Mouse (Mus musculus) CH12.LX (cell line): ENCODE results near the gene Rora. TPM values are rescaled to one million over a fixed set of nuclear protein-coding genes. Genes with fewer than 3 reads are reported as not detected.

ENCODE experiments used
- DNase-seq: peaks from one replicate; pipeline ENCODE4 v3.0.0-alpha.2; 2013; ENCODE audit errors: extremely low read depth
- H3K27ac ChIP-seq: 2 replicates; pipeline ENCODE4 v1.5.1; 2012; ENCODE audit warnings: low read depth, mild to moderate bottlenecking, control low read depth, moderate library complexity; ENCODE audit not compliant: insufficient read depth
- H3K27me3 ChIP-seq: replicated peaks from 2 replicates; pipeline ENCODE3; 2012; ENCODE audit warnings: inconsistent platforms
- H3K36me3 ChIP-seq, 2 experiments: replicated peaks in 1 of 2; 2 replicates each; pipeline versions ENCODE3 to v1.6.1; 2012; ENCODE audit warnings: inconsistent platforms in 1 of 2, low read length in 1 of 2, mild to moderate bottlenecking in 1 of 2, mixed read lengths in 1 of 2, moderate library complexity in 1 of 2; ENCODE audit not compliant: control insufficient read depth in 1 of 2, insufficient read depth in 1 of 2
- H3K4me1 ChIP-seq, 2 experiments: 2 replicates each; pipeline ENCODE4 v1.6.1; 2012; ENCODE audit warnings: inconsistent platforms in 1 of 2, moderate library complexity in 1 of 2; ENCODE audit not compliant: insufficient read depth in 2 of 2, control insufficient read depth in 1 of 2
- H3K4me2 ChIP-seq: 2 replicates; pipeline ENCODE4 v1.6.1; 2012; ENCODE audit warnings: low read depth, mild to moderate bottlenecking, control low read depth; ENCODE audit not compliant: poor library complexity, insufficient read depth, severe bottlenecking
- H3K4me3 ChIP-seq, 3 experiments: fragments of 150-350 bp in 1 of 3; sonication (generic) in 1 of 3; replicated peaks in 1 of 3; 2 replicates each; pipeline versions ENCODE3 to v1.5.1; 2011 to 2012; ENCODE audit warnings: low read depth in 2 of 3, low read length in 2 of 3, mild to moderate bottlenecking in 2 of 3, moderate library complexity in 2 of 3, control low read depth in 1 of 3, improper control_type of control experiment in 1 of 3, inconsistent platforms in 1 of 3, mixed read lengths in 1 of 3; ENCODE audit not compliant: poor library complexity in 1 of 3
- H3K79me2 ChIP-seq: replicated peaks from 2 replicates; pipeline ENCODE4 v1.6.1; 2012; ENCODE audit warnings: mild to moderate bottlenecking, moderate library complexity; ENCODE audit not compliant: control insufficient read depth, poor library complexity, insufficient read depth, severe bottlenecking; ENCODE audit errors: extremely low read depth
- H3K9ac ChIP-seq: 2 replicates; pipeline ENCODE4 v1.6.1; 2012; ENCODE audit warnings: low read depth, mild to moderate bottlenecking, control low read depth, moderate library complexity; ENCODE audit not compliant: insufficient read depth
- H3K9me3 ChIP-seq: replicated peaks from 2 replicates; pipeline ENCODE3; 2012; ENCODE audit warnings: low read length, inconsistent platforms, mixed read lengths
- BHLHE40 ChIP-seq: IDR thresholded peaks from 2 replicates; pipeline ENCODE4 v1.6.1; 2011; ENCODE audit warnings: mild to moderate bottlenecking, low read depth, low read length, improper control_type of control experiment
- CHD2 ChIP-seq: IDR thresholded peaks from 2 replicates; pipeline ENCODE4 v1.6.1; 2011; ENCODE audit warnings: low read length, improper control_type of control experiment
- CTCF ChIP-seq, 2 experiments: IDR thresholded peaks in 1 of 2; conservative IDR thresholded peaks in 1 of 2; 2 replicates each; pipeline ENCODE4 v1.5.1; 2011 to 2012; ENCODE audit warnings: low read depth in 2 of 2, low read length in 2 of 2, improper control_type of control experiment in 1 of 2, inconsistent platforms in 1 of 2, mild to moderate bottlenecking in 1 of 2, moderate library complexity in 1 of 2
- ETS1 ChIP-seq: conservative IDR thresholded peaks from 2 replicates; pipeline ENCODE4 v1.6.1; 2012; ENCODE audit warnings: low read depth, mild to moderate bottlenecking, inconsistent platforms, low read length, improper control_type of control experiment, moderate library complexity
- GABPA ChIP-seq: IDR thresholded peaks from 2 replicates; pipeline ENCODE4 v1.6.1; 2012; ENCODE audit warnings: low read depth, low read length, improper control_type of control experiment, inconsistent platforms; ENCODE audit not compliant: insufficient replicate concordance
- IRF4 ChIP-seq: IDR thresholded peaks from 2 replicates; pipeline ENCODE4 v1.6.1; 2014; ENCODE audit warnings: low read depth, mild to moderate bottlenecking, inconsistent platforms, low read length, improper control_type of control experiment
- JUN ChIP-seq: IDR thresholded peaks from 2 replicates; pipeline ENCODE4 v1.6.1; 2011; ENCODE audit warnings: low read depth, mild to moderate bottlenecking, low read length, improper control_type of control experiment, moderate library complexity; ENCODE audit not compliant: insufficient read depth
- MAFK ChIP-seq: IDR thresholded peaks from 2 replicates; pipeline ENCODE4 v1.6.1; 2011; ENCODE audit warnings: low read length, improper control_type of control experiment; ENCODE audit not compliant: insufficient replicate concordance
- NELFE ChIP-seq: IDR thresholded peaks from 2 replicates; pipeline ENCODE4 v1.6.1; 2011; ENCODE audit warnings: low read depth, low read length, improper control_type of control experiment
- RAD21 ChIP-seq: IDR thresholded peaks from 2 replicates; pipeline ENCODE4 v1.6.1; 2011; ENCODE audit warnings: low read depth, mild to moderate bottlenecking, low read length, improper control_type of control experiment, moderate library complexity
- RCOR1 ChIP-seq: conservative IDR thresholded peaks from 2 replicates; pipeline ENCODE4 v1.6.1; 2012; ENCODE audit warnings: low read depth, mild to moderate bottlenecking, inconsistent platforms, low read length, improper control_type of control experiment
- SIN3A ChIP-seq: IDR thresholded peaks from 2 replicates; pipeline ENCODE4 v1.6.1; 2012; ENCODE audit warnings: low read length, improper control_type of control experiment, inconsistent platforms
- SMC3 ChIP-seq: IDR thresholded peaks from 2 replicates; pipeline ENCODE4 v1.6.1; 2011; ENCODE audit warnings: low read depth, low read length, improper control_type of control experiment
- TCF12 ChIP-seq: IDR thresholded peaks from 2 replicates; pipeline ENCODE4 v1.6.1; 2014; ENCODE audit warnings: low read depth, mild to moderate bottlenecking, inconsistent platforms, low read length, improper control_type of control experiment
- UBTF ChIP-seq: IDR thresholded peaks from 2 replicates; pipeline ENCODE4 v1.6.1; 2012; ENCODE audit warnings: low read depth, mild to moderate bottlenecking, inconsistent platforms, low read length, improper control_type of control experiment, moderate library complexity
- USF1 ChIP-seq: IDR thresholded peaks from 2 replicates; pipeline ENCODE4 v1.6.1; 2014; ENCODE audit warnings: low read depth, mild to moderate bottlenecking, inconsistent platforms, low read length, improper control_type of control experiment
- dilution Hi-C: fragments of 300-500 bp; cut with MboI; formaldehyde crosslinking; loops from 2 replicates; pipeline ENCODE4 v1.14.3; 2020; ENCODE audit warnings: low sequenced_read_pairs; ENCODE audit not compliant: extremely low pct_unique_long_range_greater_than_20kb, extremely low pct_ligation_motif_present
- in situ Hi-C: fragments of 300-500 bp; cut with MboI; formaldehyde crosslinking; loops from 3 replicates; pipeline ENCODE4 v1.14.3; 2019; ENCODE audit warnings: low sequenced_read_pairs, low pct_ligation_motif_present, low pct_unique_long_range_greater_than_20kb, mixed read lengths
- polyA plus RNA-seq: library from polyadenylated mRNA; unstranded; fragments of >175 nt; gene quantifications from 2 replicates; pipeline ENCODE4 v1.2.1, GENCODE M21; 2012; ENCODE audit warnings: low read depth; ENCODE audit not compliant: insufficient read length
- total RNA-seq, 2 experiments: library from RNA; depleted of rRNA; stranded (reverse); fragments of 300-350 nt in 1 of 2; fragments of >200 nt in 1 of 2; gene quantifications; 2 replicates each; pipeline ENCODE4 v1.2.3; 2012 to 2014

Gene Rora
- total and polyA plus RNA-seq, 3 experiments: 0.36 to 0.66 (median 0.64) TPM

DNA sequence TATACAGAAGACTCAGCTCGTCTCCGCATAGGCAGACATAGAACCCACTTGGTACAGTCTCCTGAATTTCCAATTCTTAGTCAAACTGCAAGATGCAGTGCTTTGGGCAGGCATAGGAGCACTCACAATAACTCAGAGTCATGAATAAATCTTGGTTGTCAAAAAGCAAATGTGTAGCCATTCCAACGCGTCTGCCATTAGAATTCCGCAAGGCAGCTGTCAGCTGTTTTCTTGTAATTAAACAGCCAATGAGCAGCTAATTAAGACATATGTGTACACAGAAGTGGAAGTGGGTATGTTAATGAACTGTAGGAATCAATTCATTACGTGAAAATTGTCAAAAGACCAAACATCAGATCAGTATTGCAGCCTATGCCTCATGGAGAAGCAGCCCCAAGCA is 700.6 kb downstream of the Rora start:
- Histone ChIP-seq H3K9ac (no peak overlapping the region), H3K27ac (no peak overlapping the region), H3K4me1 (peaks cover 6 to 36% of the 10 kb centered on the region in 2 experiments; a peak in 3 of 4 replicates), H3K36me3 (no peaks in the 10 kb centered on the region), H3K4me3 (no peak overlapping the region), H3K79me2 (no peaks in the 10 kb centered on the region), H3K9me3 (no peaks in the 10 kb centered on the region), H3K4me2 (no peak overlapping the region), H3K27me3 (no peaks in the 10 kb centered on the region)
- TF ChIP-seq JUN: no peak
- in situ Hi-C loops (no loop called here), dilution Hi-C loops (no loop called here)
- DNase-seq: no peak

DNA sequence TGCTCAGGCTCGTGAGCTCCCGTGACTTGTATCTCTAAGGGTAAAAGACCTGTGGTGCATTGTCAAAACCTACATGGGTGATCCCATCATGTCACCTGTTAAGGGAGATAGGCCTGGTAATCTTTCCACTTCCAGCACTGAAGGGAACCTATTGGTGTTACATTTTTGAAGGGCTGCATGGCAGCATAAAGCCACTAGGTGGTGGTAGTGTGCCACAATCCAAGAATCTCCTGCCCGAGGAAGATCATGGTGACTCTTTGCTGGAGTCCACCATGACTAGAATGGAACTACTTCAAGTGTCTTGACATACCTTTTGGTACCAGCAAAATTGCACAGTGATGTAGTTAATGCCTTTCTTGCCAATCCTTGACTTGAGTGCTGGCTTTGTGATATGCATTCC is 704.2 kb downstream of the Rora start:
- no peak overlapping the region for H3K4me3 ChIP-seq
- in situ Hi-C loops (no loop called here), dilution Hi-C loops (no loop called here)
- no peak overlapping the region for H3K9ac ChIP-seq
- no peaks in the 10 kb centered on the region for H3K27me3 ChIP-seq
- DNase-seq: peak; percentile 66
- H3K9me3 ChIP-seq: no peaks in the 10 kb centered on the region
- no peaks in the 10 kb centered on the region for H3K79me2 ChIP-seq
- peaks cover 0 to 9% of the 10 kb centered on the region in 2 experiments; a peak in 1 of 4 replicates for H3K4me1 ChIP-seq
- no peak overlapping the region for H3K4me2 ChIP-seq
- H3K36me3 ChIP-seq: peaks cover 0 to 2% of the 10 kb centered on the region in 2 experiments
- TF ChIP-seq RAD21 (peak; percentile 93), CTCF (conservative IDR thresholded peaks at IDR 0.05 in 1 of 2, IDR thresholded peaks at IDR 0.05 in 1 of 2; ENCODE audit: low read depth in 2 of 2, low read length in 2 of 2) (peak; percentile 93 to 95), IRF4 (no peak), SMC3 (peak; percentile 84)
- TF ChIP-seq, all 38 proteins: peak for 3
- no peak overlapping the region for H3K27ac ChIP-seq

DNA sequence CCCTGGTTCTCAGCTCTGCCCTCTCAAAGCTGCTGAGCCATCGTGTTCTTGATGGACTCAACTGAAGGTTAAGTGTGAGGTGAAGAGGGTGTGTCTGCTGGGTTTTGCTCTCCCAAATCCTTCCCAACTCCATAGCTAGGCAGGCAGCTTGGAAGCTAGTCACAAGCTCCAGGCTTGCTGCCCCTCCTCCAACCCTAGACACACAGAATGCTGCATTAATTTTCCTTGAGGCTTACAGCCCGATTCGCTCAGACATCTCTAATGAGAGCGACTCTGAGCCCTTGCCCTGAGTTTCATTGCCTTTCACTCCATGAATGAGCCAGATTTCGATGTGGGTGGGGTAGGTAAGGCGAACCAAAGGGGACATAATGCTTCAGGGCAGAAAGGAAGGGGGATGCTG is 705.2 kb downstream of the Rora start:
- dilution Hi-C loops: no loop called here

More for the DNA sequence above, 705.2 kb downstream of the Rora start:
- Histone ChIP-seq H3K27me3 (no peaks in the 10 kb centered on the region), H3K4me2 (no peak overlapping the region), H3K9me3 (no peaks in the 10 kb centered on the region), H3K27ac (no peak overlapping the region), H3K79me2 (no peaks in the 10 kb centered on the region), H3K4me1 (peaks cover 0 to 3% of the 10 kb centered on the region in 2 experiments; a peak in 1 of 4 replicates), H3K4me3 (no peak overlapping the region), H3K9ac (no peak overlapping the region), H3K36me3 (peaks cover 0 to 2% of the 10 kb centered on the region in 2 experiments)
- in situ Hi-C loops: no loop called here
- DNase-seq: no peak
- TF ChIP-seq CTCF (conservative IDR thresholded peaks at IDR 0.05 in 1 of 2, IDR thresholded peaks at IDR 0.05 in 1 of 2; ENCODE audit: low read depth in 2 of 2, low read length in 2 of 2) (no peak), CHD2 (no peak), RCOR1 (no peak), UBTF (no peak), RAD21 (no peak), SMC3 (no peak), MAFK (no peak), GABPA (no peak), NELFE (no peak), IRF4 (no peak), TCF12 (no peak), BHLHE40 (no peak), ETS1 (no peak), USF1 (no peak), SIN3A (no peak)
